Mouse (Mus musculus) midbrain, embryonic 11.5 days (tissue): Measurements from ENCODE around the gene Pde6g. TPM values are rescaled to one million over a fixed set of nuclear protein-coding genes. Genes with fewer than 3 reads are reported as not detected.

Experiments used
- ATAC-seq: fragments of 200-750 bp; cut with Nextera tagmentation; 2 replicates; pipeline ENCODE4 v1.8.0; 2017; ENCODE audit warnings: moderate TSS enrichment, moderate library complexity; ENCODE audit not compliant: low FRiP score
- DNase-seq: peaks from one replicate; pipeline ENCODE4 v3.0.0; 2015; ENCODE audit warnings: low spot score; ENCODE audit errors: missing footprints
- H3K27ac ChIP-seq: fragments of 300-500 bp; sonication (generic); 2 replicates; pipeline ENCODE4 v1.5.1; 2014; ENCODE audit warnings: low read depth, low read length
- H3K27me3 ChIP-seq: fragments of 300-500 bp; sonication (generic); 2 replicates; pipeline ENCODE4 v1.6.1; 2014; ENCODE audit warnings: mild to moderate bottlenecking, low read length, moderate library complexity, mixed read lengths; ENCODE audit not compliant: control insufficient read depth, insufficient read depth
- H3K36me3 ChIP-seq: fragments of 300-500 bp; sonication (generic); 2 replicates; pipeline ENCODE4 v1.6.1; 2014; ENCODE audit warnings: mild to moderate bottlenecking, low read length, moderate library complexity, mixed read lengths; ENCODE audit not compliant: control insufficient read depth, insufficient read depth
- H3K4me1 ChIP-seq: fragments of 300-500 bp; sonication (generic); 2 replicates; pipeline ENCODE4 v1.6.1; 2014; ENCODE audit warnings: low read length; ENCODE audit not compliant: control insufficient read depth, insufficient read depth
- H3K4me2 ChIP-seq: fragments of 300-500 bp; sonication (generic); 2 replicates; pipeline ENCODE4 v1.6.1; 2014; ENCODE audit warnings: mild to moderate bottlenecking, moderate library complexity
- H3K4me3 ChIP-seq: fragments of 300-500 bp; sonication (generic); 2 replicates; pipeline ENCODE4 v1.5.1; 2014; ENCODE audit warnings: low read depth, low read length
- H3K9ac ChIP-seq: fragments of 300-500 bp; sonication (generic); 2 replicates; pipeline ENCODE4 v1.6.1; 2014; ENCODE audit warnings: low read length
- H3K9me3 ChIP-seq: fragments of 300-500 bp; sonication (generic); 2 replicates; pipeline ENCODE4 v1.6.1; 2016; ENCODE audit warnings: low read length; ENCODE audit not compliant: control insufficient read depth
- WGBS: fragments of 180-500 bp; shearing (Covaris S2); extraction: QIAGEN DNeasy Blood & Tissue Kit; methylation state at CpG from one replicate; pipeline ENCODE4 v1.1.7; 2014; 5-methylcytosine and 5-hydroxymethylcytosine counted together
- polyA plus RNA-seq: library from polyadenylated mRNA; unstranded; fragments of >200 nt; fragmentation: Nextera tagmentation; extraction: Ambion mirVana; gene quantifications from 2 replicates; pipeline ENCODE4 v1.2.1, GENCODE M21; 2014

The Pde6g gene
- polyA plus RNA-seq, 1 experiment from 2014 or later = 0.41 TPM

DNA sequence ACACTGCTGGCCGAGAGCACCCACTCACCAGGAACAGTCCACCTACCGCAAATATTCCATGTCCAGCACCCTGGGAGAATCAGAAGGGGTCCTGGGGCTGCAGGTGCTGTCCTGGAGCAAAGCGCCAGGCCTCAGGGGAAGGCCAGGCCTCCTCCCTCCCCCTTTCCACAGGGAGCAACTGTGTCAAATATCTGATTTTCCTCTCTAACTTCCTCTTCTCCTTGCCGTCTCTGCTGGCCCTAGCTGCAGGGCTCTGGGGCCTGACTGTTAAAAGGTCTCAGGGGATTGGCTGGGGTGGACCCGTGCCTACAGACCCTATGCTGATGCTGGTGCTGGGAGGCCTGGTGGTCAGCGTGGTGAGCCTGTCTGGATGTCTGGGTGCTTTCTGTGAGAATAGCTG lies 9.2 kb downstream of the Pde6g start:
- DNase-seq (no peak), ATAC-seq (no peak)
- Histone ChIP-seq H3K4me3 (no peak overlapping the region), H3K27me3 (no peaks in the 10 kb centered on the region), H3K36me3 (no peaks in the 10 kb centered on the region), H3K4me1 (no peaks in the 10 kb centered on the region), H3K9me3 (no peaks in the 10 kb centered on the region), H3K4me2 (no peak overlapping the region), H3K27ac (no peak overlapping the region), H3K9ac (no peak overlapping the region)
- 76% methylated on average over 6 of the region's 6 CpGs for WGBS

DNA sequence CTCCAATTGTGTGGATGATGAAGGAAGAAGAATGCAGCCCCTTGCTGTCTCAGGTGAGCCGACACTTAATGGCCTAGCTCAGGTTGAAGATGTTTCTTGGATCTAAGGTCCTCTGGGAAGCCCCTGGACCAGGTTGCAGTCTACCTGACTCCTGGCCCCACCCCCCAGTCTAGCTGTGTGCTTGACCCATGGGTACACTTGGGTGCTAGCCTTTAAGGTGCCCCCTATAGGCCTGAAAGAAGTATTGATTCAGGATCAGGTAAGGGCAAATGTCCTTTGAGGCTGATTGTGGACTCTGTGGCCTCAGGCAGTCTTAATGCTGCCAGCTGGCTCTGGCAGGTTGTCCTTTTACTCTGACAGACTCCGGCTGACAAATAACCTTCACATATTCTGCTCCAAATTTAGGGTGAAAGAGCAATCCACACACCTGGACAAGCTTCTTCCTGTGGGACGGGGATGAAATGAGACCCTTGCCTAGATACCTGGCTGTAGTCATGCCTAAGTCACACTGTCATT lies 10.5 kb downstream of the Pde6g start:
- Histone ChIP-seq H3K9ac (no peak overlapping the region), H3K27me3 (no peaks in the 10 kb centered on the region), H3K4me1 (no peaks in the 10 kb centered on the region), H3K27ac (no peak overlapping the region), H3K4me3 (no peak overlapping the region), H3K9me3 (no peaks in the 10 kb centered on the region), H3K36me3 (no peaks in the 10 kb centered on the region), H3K4me2 (no peak overlapping the region)
- ATAC-seq = no peak
- no peak for DNase-seq
- 93% methylated on average over 3 of the region's 3 CpGs for WGBS

DNA sequence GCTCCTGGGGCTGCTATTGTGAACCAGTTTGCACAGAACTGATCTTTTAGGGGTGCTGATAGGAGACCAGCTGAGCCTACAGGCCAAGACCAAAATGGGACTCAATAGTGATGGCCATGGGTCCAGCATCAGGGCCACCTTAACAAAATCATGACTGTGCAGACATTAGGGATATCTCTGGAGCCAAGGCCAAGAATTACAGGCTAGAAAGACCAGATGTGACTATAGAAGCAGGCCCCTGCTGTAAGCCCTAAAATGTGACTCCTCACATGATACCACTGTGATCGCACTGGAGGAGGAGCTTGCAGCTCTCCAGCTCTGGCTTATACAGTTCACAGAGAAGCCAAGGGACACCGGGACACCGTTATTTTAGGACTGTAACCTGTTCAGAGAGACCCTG lies 11.0 kb downstream of the Pde6g start, which contains the start of gene Tspan10:
Tspan10 (plus strand) TSS at position 301 of the 400 bp plus-strand sequence.
- Histone ChIP-seq H3K36me3 (no peaks in the 10 kb centered on the region), H3K4me3 (no peak within 1 kb of the TSS), H3K9ac (no peak within 1 kb of the TSS), H3K4me2 (no peak within 1 kb of the TSS), H3K27me3 (no peaks in the 10 kb centered on the region), H3K27ac (no peak within 1 kb of the TSS), H3K4me1 (no peaks in the 10 kb centered on the region), H3K9me3 (no peaks in the 10 kb centered on the region)
- WGBS = 84% methylated on average over 3 of the region's 3 CpGs
- no peak for DNase-seq
- ATAC-seq = no peak

GRCm38 (mm10) chr11:120437857-120438385 lies 15.4 kb downstream of the Pde6g start:
- Histone ChIP-seq H3K9me3 (no peaks in the 10 kb centered on the region), H3K4me3 (peak overlapping the region; percentile 99), H3K4me1 (peaks cover 11% of the 10 kb centered on the region), H3K4me2 (peak overlapping the region; percentile 86), H3K9ac (peak overlapping the region; percentile 98), H3K27me3 (no peaks in the 10 kb centered on the region), H3K36me3 (peaks cover 5% of the 10 kb centered on the region; the same call in 1 of the 2 replicates), H3K27ac (no peak overlapping the region)
- ATAC-seq (no peak), DNase-seq (no peak)
- 34% methylated on average over 12 of the region's 12 CpGs for WGBS

DNA sequence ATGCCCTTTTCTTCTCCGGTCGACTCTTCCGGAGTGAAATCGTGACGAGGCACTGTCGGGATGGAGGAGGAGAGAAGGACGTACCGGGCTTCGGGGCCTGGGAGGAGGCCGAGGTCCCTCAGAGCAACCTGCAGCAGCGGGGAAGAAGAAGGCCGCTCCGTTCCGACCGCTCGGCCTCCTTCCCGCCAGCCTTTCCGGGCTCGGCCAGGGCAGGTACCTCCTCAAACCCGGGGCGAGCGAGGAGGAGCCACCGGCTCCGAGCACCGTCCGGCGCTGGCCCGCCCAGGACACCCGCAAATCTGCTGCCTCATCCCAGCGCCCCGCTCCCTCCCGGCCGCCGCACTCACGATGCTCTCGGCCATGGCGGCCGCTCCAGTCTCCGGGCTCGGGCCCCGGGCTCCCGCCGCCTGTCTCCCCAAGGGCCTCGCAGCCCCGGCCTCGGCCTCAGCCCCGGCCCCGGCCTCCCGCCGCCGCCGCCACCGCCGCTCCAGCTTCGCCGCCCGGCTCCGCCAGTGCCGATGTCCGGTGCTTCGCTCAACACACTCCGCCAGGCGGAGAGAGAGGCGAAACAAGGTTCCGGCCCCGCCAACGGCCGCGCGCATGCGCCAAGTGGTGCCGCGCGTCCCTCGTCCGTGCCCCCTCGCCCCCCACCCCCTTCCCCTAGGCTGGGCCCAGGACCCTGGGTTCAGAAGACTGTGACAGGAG lies 16.0 kb downstream of the Pde6g start, which contains the start of gene Nploc4:
Nploc4 (minus strand) TSS at position 557 of the 705 bp plus-strand sequence.
- peak; percentile 96 for ATAC-seq
- H3K27me3 ChIP-seq = no peaks in the 10 kb centered on the region
- peaks cover 11% of the 10 kb centered on the region for H3K4me1 ChIP-seq
- peak; percentile 100 for DNase-seq
- H3K9ac ChIP-seq = peak within 1 kb of the TSS; percentile 98
- peaks cover 5% of the 10 kb centered on the region for H3K36me3 ChIP-seq
- H3K9me3 ChIP-seq = no peaks in the 10 kb centered on the region
- WGBS = under 1% methylated on average over 73 of the region's 77 CpGs
- peak within 1 kb of the TSS; percentile 86 for H3K4me2 ChIP-seq
- H3K4me3 ChIP-seq = peak within 1 kb of the TSS; percentile 99
- H3K27ac ChIP-seq = peak within 1 kb of the TSS; percentile 71

DNA sequence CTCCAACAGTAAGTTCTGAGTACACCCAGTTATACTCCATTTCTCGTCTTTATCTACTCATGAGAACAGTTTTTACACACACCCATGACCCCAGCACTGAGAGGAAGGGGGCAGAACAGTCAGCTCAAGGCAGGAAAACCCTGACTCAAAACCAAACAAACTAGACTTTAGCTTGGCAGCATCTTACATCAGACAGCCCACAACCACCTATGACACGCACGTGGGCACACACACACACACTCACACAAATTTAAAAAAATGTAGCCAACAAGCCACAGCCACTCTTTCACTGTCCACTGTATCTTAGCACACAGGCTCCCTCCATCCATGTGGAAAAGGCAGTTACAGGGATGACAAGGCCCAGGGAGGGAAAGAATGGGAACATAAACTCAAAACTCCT lies 26.6 kb downstream of the Pde6g start:
- H3K27me3 ChIP-seq = no peaks in the 10 kb centered on the region
- WGBS = 92% methylated on average over 3 of the region's 3 CpGs
- peaks cover 20% of the 10 kb centered on the region for H3K36me3 ChIP-seq
- no peak overlapping the region for H3K9ac ChIP-seq
- H3K4me2 ChIP-seq = no peak overlapping the region
- H3K27ac ChIP-seq = no peak overlapping the region
- ATAC-seq = no peak
- H3K4me1 ChIP-seq = no peaks in the 10 kb centered on the region
- H3K4me3 ChIP-seq = no peak overlapping the region
- DNase-seq = no peak
- H3K9me3 ChIP-seq = no peaks in the 10 kb centered on the region

DNA sequence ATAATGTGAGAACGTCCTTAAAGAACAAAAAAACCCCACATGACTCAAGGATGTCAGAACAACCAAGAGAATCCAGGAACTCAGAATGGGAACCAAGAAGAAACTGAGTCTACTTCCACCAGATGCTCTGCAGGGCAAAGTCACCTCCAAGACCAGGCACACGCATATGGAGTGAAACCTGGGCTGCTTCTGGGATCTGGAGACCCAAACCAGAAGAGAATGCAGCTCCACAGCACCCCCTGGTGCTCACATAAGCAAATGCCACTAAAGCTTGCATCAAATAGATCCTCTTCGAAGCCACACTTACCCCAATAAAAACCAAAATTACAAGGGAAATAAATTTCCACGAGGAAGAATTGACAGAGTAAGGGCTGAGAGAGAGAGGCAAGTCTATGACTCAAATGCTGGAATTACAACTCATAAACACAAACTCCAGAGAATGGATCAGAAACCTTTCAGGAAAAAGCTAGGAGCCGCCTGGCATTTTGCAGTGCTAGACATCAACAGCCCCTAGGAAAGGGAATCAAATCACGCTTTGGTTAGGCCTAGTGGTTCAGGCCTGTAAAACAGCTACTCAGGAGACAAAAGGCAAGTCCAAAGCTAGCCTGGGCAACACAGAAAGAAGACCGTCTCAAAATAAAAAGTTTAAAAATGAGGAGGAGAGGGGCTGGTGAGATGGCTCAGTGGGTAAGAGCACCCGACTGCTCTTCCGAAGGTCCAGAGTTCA lies 29.6 kb downstream of the Pde6g start:
- Histone ChIP-seq H3K4me2 (no peak overlapping the region), H3K9ac (no peak overlapping the region), H3K9me3 (no peaks in the 10 kb centered on the region), H3K27me3 (no peaks in the 10 kb centered on the region), H3K4me3 (no peak overlapping the region), H3K27ac (no peak overlapping the region), H3K36me3 (peaks cover 24% of the 10 kb centered on the region), H3K4me1 (no peaks in the 10 kb centered on the region)
- WGBS = 74% methylated on average over 9 of the region's 9 CpGs
- no peak for ATAC-seq
- peak; percentile 92 for DNase-seq

- Histone ChIP-seq H3K9ac (no peak overlapping the region), H3K4me3 (no peak overlapping the region), H3K4me2 (no peak overlapping the region), H3K4me1 (no peaks in the 10 kb centered on the region), H3K27ac (no peak overlapping the region), H3K27me3 (no peaks in the 10 kb centered on the region), H3K9me3 (no peaks in the 10 kb centered on the region), H3K36me3 (peaks cover 26% of the 10 kb centered on the region)
- ATAC-seq (no peak), DNase-seq (peak; percentile 65)
- 94% methylated on average over 13 of the region's 13 CpGs for WGBS
Measured at GRCm38 (mm10) chr11:120422651-120423568, 30.4 kb downstream of the Pde6g start.
